Mouse (Mus musculus): ENCODE data around the gene Atp2a2. TPM values are rescaled to one million over a fixed set of nuclear protein-coding genes. Genes with fewer than 3 reads are reported as not detected.

The Atp2a2 gene
- polyA plus RNA-seq, 1 experiment from 2014 or later, result 43.8 TPM

DNA sequence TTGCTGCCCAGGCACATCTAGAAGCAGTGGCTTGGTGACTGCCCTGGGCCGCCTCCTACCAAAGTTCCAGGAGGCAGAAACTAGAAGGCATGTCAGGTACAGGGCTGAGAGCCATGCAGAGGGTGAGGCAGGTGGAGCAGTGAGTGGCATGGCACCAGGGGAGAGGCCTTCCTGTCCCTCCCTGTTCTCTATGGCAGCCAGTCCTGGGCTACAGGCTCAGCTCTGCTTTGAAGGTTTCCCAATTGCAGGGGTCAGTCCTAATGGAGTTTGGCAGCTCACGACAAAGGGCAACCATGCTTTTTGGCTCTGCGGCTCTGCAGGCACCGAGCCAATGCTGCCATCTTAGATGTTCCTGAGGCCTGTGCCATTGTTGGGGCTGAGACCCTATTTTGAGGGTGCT is 47.6 kb downstream of the Atp2a2 start:
- no peak overlapping the region for H3K27ac ChIP-seq (ENCODE audit: low read depth)
- WGBS, result 87% methylated on average over 4 of the region's 4 CpGs

DNA sequence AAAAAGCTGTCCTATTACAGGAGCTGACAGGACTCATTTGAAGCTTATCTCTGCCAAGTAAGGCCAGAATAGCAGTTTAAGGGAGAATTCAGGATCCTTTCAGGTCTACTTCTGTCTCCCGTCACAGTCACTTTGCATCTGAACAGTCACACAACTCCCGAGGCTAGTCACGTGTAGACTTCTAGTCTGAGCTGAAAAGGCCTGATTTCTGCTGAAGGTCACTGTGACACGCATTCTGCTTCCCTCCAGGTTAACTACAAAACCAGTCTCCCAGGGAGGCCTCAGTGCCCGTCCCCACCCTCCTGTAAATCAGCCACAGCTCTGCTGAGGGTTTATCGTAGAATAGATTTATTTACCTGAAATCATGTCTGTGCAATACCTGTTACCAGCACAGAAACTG is 48.8 kb downstream of the Atp2a2 start:
- Histone ChIP-seq H3K27ac (ENCODE audit: low read depth) (no peak overlapping the region), H3K36me3 (ENCODE audit: insufficient read depth) (peaks cover 64% of the 10 kb centered on the region), H3K9ac (no peak overlapping the region), H3K4me2 (no peak overlapping the region), H3K4me1 (ENCODE audit: insufficient read depth) (no peaks in the 10 kb centered on the region), H3K4me3 (ENCODE audit: low read depth, low read length) (no peak overlapping the region), H3K9me3 (ENCODE audit: low read depth, low read length) (no peaks in the 10 kb centered on the region), H3K27me3 (ENCODE audit: insufficient read depth, low read length) (no peaks in the 10 kb centered on the region)
- 69% methylated on average over 6 of the region's 6 CpGs for whole genome bisulfite sequencing
- DNase-seq (no peak), ATAC-seq (ENCODE audit: insufficient read depth) (no peak)
- TF ChIP-seq CTCF (IDR thresholded peaks at IDR 0.05; ENCODE audit: low read depth), result no peak

More for the DNA sequence above, 47.6 kb downstream of the Atp2a2 start:
- no peaks in the 10 kb centered on the region for H3K4me1 ChIP-seq (ENCODE audit: insufficient read depth)
- ATAC-seq (ENCODE audit: insufficient read depth) (no peak), DNase-seq (no peak)
- H3K9ac ChIP-seq, result no peak overlapping the region
- H3K36me3 ChIP-seq (ENCODE audit: insufficient read depth), result peaks cover 76% of the 10 kb centered on the region
- H3K4me3 ChIP-seq (ENCODE audit: low read depth, low read length), result no peak overlapping the region
- TF ChIP-seq CTCF (IDR thresholded peaks at IDR 0.05; ENCODE audit: low read depth), result no peak
- H3K4me2 ChIP-seq, result no peak overlapping the region
- H3K27me3 ChIP-seq (ENCODE audit: insufficient read depth, low read length), result no peaks in the 10 kb centered on the region
- no peaks in the 10 kb centered on the region for H3K9me3 ChIP-seq (ENCODE audit: low read depth, low read length)

- peaks cover 54% of the 10 kb centered on the region for H3K36me3 ChIP-seq (ENCODE audit: insufficient read depth)
- 61% methylated on average over 7 of the region's 7 CpGs for WGBS
- H3K9ac ChIP-seq, result no peak overlapping the region
- DNase-seq (no peak), ATAC-seq (ENCODE audit: insufficient read depth) (no peak)
- no peak for TF ChIP-seq CTCF (IDR thresholded peaks at IDR 0.05; ENCODE audit: low read depth)
- no peaks in the 10 kb centered on the region for H3K9me3 ChIP-seq (ENCODE audit: low read depth, low read length)
- no peaks in the 10 kb centered on the region for H3K4me1 ChIP-seq (ENCODE audit: insufficient read depth)
- H3K27ac ChIP-seq (ENCODE audit: low read depth), result no peak overlapping the region
- no peaks in the 10 kb centered on the region for H3K27me3 ChIP-seq (ENCODE audit: insufficient read depth, low read length)
- no peak overlapping the region for H3K4me2 ChIP-seq
- H3K4me3 ChIP-seq (ENCODE audit: low read depth, low read length), result no peak overlapping the region
Measured at GRCm38 (mm10) chr5:122452194-122452593, 49.8 kb downstream of the Atp2a2 start.

- Histone ChIP-seq H3K9me3 (ENCODE audit: low read depth, low read length) (no peaks in the 10 kb centered on the region), H3K4me1 (ENCODE audit: insufficient read depth) (no peaks in the 10 kb centered on the region), H3K27me3 (ENCODE audit: insufficient read depth, low read length) (no peaks in the 10 kb centered on the region), H3K9ac (no peak overlapping the region), H3K4me2 (no peak overlapping the region), H3K27ac (ENCODE audit: low read depth) (no peak overlapping the region), H3K4me3 (ENCODE audit: low read depth, low read length) (no peak overlapping the region), H3K36me3 (ENCODE audit: insufficient read depth) (peaks cover 50% of the 10 kb centered on the region)
- no peak for TF ChIP-seq CTCF (IDR thresholded peaks at IDR 0.05; ENCODE audit: low read depth)
- ATAC-seq (ENCODE audit: insufficient read depth) (no peak), DNase-seq (no peak)
- 82% methylated on average over 5 of the region's 5 CpGs for WGBS
Measured at GRCm38 (mm10) chr5:122451324-122451723, 50.7 kb downstream of the Atp2a2 start.

DNA sequence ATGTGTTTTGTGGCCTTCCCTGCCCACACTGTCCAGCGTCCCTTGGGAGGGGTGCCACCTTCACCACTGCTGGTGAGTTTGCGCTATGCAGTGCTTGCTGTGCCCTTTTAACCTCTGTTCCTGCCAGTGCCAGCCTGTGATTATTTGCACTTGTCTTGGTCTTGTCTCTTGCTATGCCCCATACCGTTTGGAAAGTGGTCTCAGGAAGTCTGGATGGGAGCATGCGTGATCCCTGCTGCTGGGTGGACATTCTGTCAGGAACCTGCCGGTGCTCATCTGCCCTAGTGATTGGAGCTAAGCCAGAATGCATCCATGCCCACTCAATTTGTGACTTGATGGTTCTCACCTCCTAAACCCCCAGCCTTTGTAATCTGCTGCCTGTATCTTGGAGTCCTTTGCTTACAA is 51.1 kb downstream of the Atp2a2 start:
- Histone ChIP-seq H3K36me3 (ENCODE audit: insufficient read depth) (peaks cover 50% of the 10 kb centered on the region), H3K4me3 (ENCODE audit: low read depth, low read length) (no peak overlapping the region), H3K4me2 (no peak overlapping the region), H3K9ac (no peak overlapping the region), H3K27ac (ENCODE audit: low read depth) (no peak overlapping the region), H3K4me1 (ENCODE audit: insufficient read depth) (no peaks in the 10 kb centered on the region), H3K27me3 (ENCODE audit: insufficient read depth, low read length) (no peaks in the 10 kb centered on the region), H3K9me3 (ENCODE audit: low read depth, low read length) (no peaks in the 10 kb centered on the region)
- DNase-seq (no peak), ATAC-seq (ENCODE audit: insufficient read depth) (no peak)
- no peak for TF ChIP-seq CTCF (IDR thresholded peaks at IDR 0.05; ENCODE audit: low read depth)
- 45% methylated on average over 5 of the region's 5 CpGs for WGBS

DNA sequence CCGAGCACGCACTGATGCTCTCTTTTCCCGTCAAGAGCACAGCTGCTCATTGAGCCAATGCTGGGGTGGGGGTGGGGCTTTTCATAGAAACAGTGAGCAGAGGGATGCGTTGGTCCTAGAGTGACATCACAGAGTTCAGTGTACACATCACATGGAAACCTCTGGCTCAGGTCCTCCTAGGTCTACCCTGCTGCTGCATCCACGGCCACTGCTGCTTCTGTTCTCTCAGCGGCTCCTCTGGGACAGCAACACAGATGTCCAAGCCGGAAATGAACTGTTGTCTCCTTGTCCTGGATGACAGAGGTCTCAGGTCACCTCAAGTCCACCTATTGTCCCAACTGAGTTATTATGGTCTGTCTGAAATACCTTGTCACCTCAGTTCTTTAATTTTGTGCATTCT is 52.1 kb downstream of the Atp2a2 start:
- ATAC-seq (ENCODE audit: insufficient read depth), result no peak

GRCm38 (mm10) chr5:122448869-122449268 is 53.2 kb downstream of the Atp2a2 start:
- 81% methylated on average over 5 of the region's 5 CpGs for WGBS
- H3K4me1 ChIP-seq (ENCODE audit: insufficient read depth), result no peaks in the 10 kb centered on the region
- no peak overlapping the region for H3K4me3 ChIP-seq (ENCODE audit: low read depth, low read length)
- DNase-seq, result no peak
- H3K9ac ChIP-seq, result no peak overlapping the region
- no peaks in the 10 kb centered on the region for H3K27me3 ChIP-seq (ENCODE audit: insufficient read depth, low read length)
- no peak for TF ChIP-seq CTCF (IDR thresholded peaks at IDR 0.05; ENCODE audit: low read depth)
- H3K9me3 ChIP-seq (ENCODE audit: low read depth, low read length), result no peaks in the 10 kb centered on the region
- peaks cover 50% of the 10 kb centered on the region for H3K36me3 ChIP-seq (ENCODE audit: insufficient read depth)
- H3K27ac ChIP-seq (ENCODE audit: low read depth), result no peak overlapping the region
- no peak for ATAC-seq (ENCODE audit: insufficient read depth)
- H3K4me2 ChIP-seq, result no peak overlapping the region

More for the DNA sequence above, 52.1 kb downstream of the Atp2a2 start:
- Histone ChIP-seq H3K4me3 (ENCODE audit: low read depth, low read length) (no peak overlapping the region), H3K4me1 (ENCODE audit: insufficient read depth) (no peaks in the 10 kb centered on the region), H3K27me3 (ENCODE audit: insufficient read depth, low read length) (no peaks in the 10 kb centered on the region), H3K4me2 (no peak overlapping the region), H3K36me3 (ENCODE audit: insufficient read depth) (peaks cover 50% of the 10 kb centered on the region), H3K9ac (no peak overlapping the region), H3K9me3 (ENCODE audit: low read depth, low read length) (no peaks in the 10 kb centered on the region), H3K27ac (ENCODE audit: low read depth) (no peak overlapping the region)
- 65% methylated on average over 7 of the region's 7 CpGs for WGBS
- no peak for DNase-seq
- no peak for TF ChIP-seq CTCF (IDR thresholded peaks at IDR 0.05; ENCODE audit: low read depth)

- no peaks in the 10 kb centered on the region for H3K27me3 ChIP-seq (ENCODE audit: insufficient read depth, low read length)
- H3K36me3 ChIP-seq (ENCODE audit: insufficient read depth), result peaks cover 50% of the 10 kb centered on the region
- H3K27ac ChIP-seq (ENCODE audit: low read depth), result no peak overlapping the region
- no peaks in the 10 kb centered on the region for H3K4me1 ChIP-seq (ENCODE audit: insufficient read depth)
- 83% methylated on average over 8 of the region's 8 CpGs for WGBS
- ATAC-seq (ENCODE audit: insufficient read depth) (no peak), DNase-seq (no peak)
- H3K9ac ChIP-seq, result no peak overlapping the region
- no peak overlapping the region for H3K4me2 ChIP-seq
- no peak for TF ChIP-seq CTCF (IDR thresholded peaks at IDR 0.05; ENCODE audit: low read depth)
- no peaks in the 10 kb centered on the region for H3K9me3 ChIP-seq (ENCODE audit: low read depth, low read length)
- no peak overlapping the region for H3K4me3 ChIP-seq (ENCODE audit: low read depth, low read length)
Measured at GRCm38 (mm10) chr5:122447857-122448256, 54.2 kb downstream of the Atp2a2 start.
